Mouse (Mus musculus) forebrain, embryonic 10.5 days (tissue): Measurements from ENCODE around the gene Lrrc7. TPM values are rescaled to one million over a fixed set of nuclear protein-coding genes. Genes with fewer than 3 reads are reported as not detected.
A peak's percentile ranks its signal among the peaks of the same experiment; 100 is the strongest.

Experiments
- DNase-seq: peaks from one replicate; pipeline ENCODE4 v3.0.0-alpha.2; 2017; ENCODE audit warnings: low spot score; ENCODE audit errors: extremely low spot score
- H3K27ac ChIP-seq: fragments of 300-500 bp; sonication (generic); 2 replicates; pipeline ENCODE4 v1.5.1; 2016; ENCODE audit warnings: mild to moderate bottlenecking
- H3K27me3 ChIP-seq: fragments of 300-500 bp; sonication (generic); 2 replicates; pipeline ENCODE4 v1.6.1; 2016; ENCODE audit warnings: mild to moderate bottlenecking; ENCODE audit not compliant: poor library complexity, severe bottlenecking
- H3K36me3 ChIP-seq: fragments of 300-500 bp; sonication (generic); replicated peaks from 2 replicates; pipeline ENCODE4 v1.6.1; 2016; ENCODE audit warnings: mild to moderate bottlenecking, moderate library complexity
- H3K4me1 ChIP-seq: fragments of 300-500 bp; sonication (generic); 2 replicates; pipeline ENCODE4 v1.6.1; 2016
- H3K4me3 ChIP-seq: fragments of 300-500 bp; sonication (generic); 2 replicates; pipeline ENCODE4 v1.5.1; 2016; ENCODE audit warnings: mild to moderate bottlenecking, moderate library complexity
- H3K9me3 ChIP-seq: fragments of 300-500 bp; sonication (generic); 2 replicates; pipeline ENCODE4 v1.6.1; 2016; ENCODE audit warnings: mild to moderate bottlenecking, moderate library complexity
- WGBS: fragments of 180-500 bp; shearing (Covaris S2); methylation state at CpG from one replicate; pipeline ENCODE4 v1.1.7; 2016; 5-methylcytosine and 5-hydroxymethylcytosine counted together
- polyA plus RNA-seq: library from polyadenylated mRNA; unstranded; fragments of >200 nt; fragmentation: Nextera tagmentation; extraction: Ambion mirVana; gene quantifications from 2 replicates; pipeline ENCODE4 v1.2.1, GENCODE M21; 2016

Gene Lrrc7
- polyA plus RNA-seq, 1 experiment from 2014 or later: 0.60 TPM

DNA sequence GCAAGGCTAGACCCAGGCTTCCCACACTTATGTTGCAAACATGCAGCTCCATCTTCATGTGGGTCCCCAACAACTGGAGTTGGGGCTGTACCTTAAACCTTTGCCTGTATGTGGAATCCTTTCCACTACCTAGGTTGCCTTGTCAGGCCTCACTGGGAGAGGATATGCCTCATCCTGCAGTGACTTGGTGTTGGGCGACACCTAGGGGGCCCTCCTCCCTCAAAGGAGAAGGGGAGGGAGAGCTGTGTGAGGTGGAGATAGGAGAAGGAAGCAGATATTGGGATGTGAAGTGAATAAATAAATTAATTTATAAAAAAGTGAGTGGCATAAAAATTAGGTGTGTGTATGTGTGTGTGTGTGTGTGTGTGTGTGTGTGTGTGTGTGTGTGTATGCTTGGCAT, 68.3 kb downstream of the Lrrc7 start:
- no peaks in the 10 kb centered on the region for H3K27me3 ChIP-seq
- H3K4me1 ChIP-seq: no peaks in the 10 kb centered on the region
- no peaks in the 10 kb centered on the region for H3K36me3 ChIP-seq
- no peaks in the 10 kb centered on the region for H3K9me3 ChIP-seq
- 87% methylated on average over 1 of the region's 1 CpGs for WGBS
- no peak overlapping the region for H3K27ac ChIP-seq
- DNase-seq: no peak
- H3K4me3 ChIP-seq: no peak overlapping the region

GRCm38 (mm10) chr3:158479677-158480076, 82.3 kb downstream of the Lrrc7 start:
- H3K4me1 ChIP-seq: no peaks in the 10 kb centered on the region
- no peak overlapping the region for H3K27ac ChIP-seq
- no peaks in the 10 kb centered on the region for H3K36me3 ChIP-seq
- WGBS: 87% methylated on average over 2 of the region's 2 CpGs
- no peak overlapping the region for H3K4me3 ChIP-seq
- DNase-seq: no peak
- H3K27me3 ChIP-seq: no peaks in the 10 kb centered on the region
- H3K9me3 ChIP-seq: no peaks in the 10 kb centered on the region

DNA sequence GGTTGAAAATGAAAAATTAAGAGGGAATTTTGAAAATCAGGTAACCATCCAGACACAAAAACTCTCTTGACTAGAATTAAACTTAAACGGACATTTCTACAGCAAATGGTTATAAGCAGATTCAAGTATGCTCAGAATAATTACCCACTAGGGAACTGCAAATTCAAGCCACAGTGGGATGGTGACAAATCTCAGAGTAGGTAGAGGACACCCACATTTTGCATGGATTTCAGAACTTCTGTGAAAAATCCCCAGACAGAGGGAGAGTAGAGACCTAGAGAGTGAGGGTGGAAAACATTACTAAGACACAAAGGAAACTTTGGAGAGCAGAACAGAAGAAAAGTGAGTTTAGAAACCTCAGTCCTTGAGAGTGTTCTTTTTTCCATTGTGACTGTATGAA, 161.4 kb downstream of the Lrrc7 start:
- H3K27ac ChIP-seq: no peak overlapping the region
- 83% methylated on average over 1 of the region's 1 CpGs for WGBS
- H3K27me3 ChIP-seq: no peaks in the 10 kb centered on the region
- no peaks in the 10 kb centered on the region for H3K4me1 ChIP-seq
- no peaks in the 10 kb centered on the region for H3K9me3 ChIP-seq
- no peak for DNase-seq
- no peaks in the 10 kb centered on the region for H3K36me3 ChIP-seq
- no peak overlapping the region for H3K4me3 ChIP-seq

GRCm38 (mm10) chr3:158391534-158391933, 170.5 kb downstream of the Lrrc7 start:
- H3K27me3 ChIP-seq: 0 out of 2 replicates have a peak, but pooled peaks cover 2% of the 10 kb centered on the region
- no peaks in the 10 kb centered on the region for H3K9me3 ChIP-seq
- no peaks in the 10 kb centered on the region for H3K36me3 ChIP-seq
- no peak for DNase-seq
- peaks cover 15% of the 10 kb centered on the region for H3K4me1 ChIP-seq
- H3K27ac ChIP-seq: no peak overlapping the region
- H3K4me3 ChIP-seq: no peak overlapping the region

GRCm38 (mm10) chr3:158388076-158388454, 174.0 kb downstream of the Lrrc7 start:
- WGBS: 38% methylated on average over 2 of the region's 2 CpGs
- H3K9me3 ChIP-seq: no peaks in the 10 kb centered on the region
- peaks cover 15% of the 10 kb centered on the region for H3K4me1 ChIP-seq
- DNase-seq: no peak
- no peak overlapping the region for H3K4me3 ChIP-seq
- H3K27ac ChIP-seq: no peak overlapping the region
- H3K27me3 ChIP-seq: peaks cover 7% of the 10 kb centered on the region; the same call in 1 of the 2 replicates
- H3K36me3 ChIP-seq: no peaks in the 10 kb centered on the region

DNA sequence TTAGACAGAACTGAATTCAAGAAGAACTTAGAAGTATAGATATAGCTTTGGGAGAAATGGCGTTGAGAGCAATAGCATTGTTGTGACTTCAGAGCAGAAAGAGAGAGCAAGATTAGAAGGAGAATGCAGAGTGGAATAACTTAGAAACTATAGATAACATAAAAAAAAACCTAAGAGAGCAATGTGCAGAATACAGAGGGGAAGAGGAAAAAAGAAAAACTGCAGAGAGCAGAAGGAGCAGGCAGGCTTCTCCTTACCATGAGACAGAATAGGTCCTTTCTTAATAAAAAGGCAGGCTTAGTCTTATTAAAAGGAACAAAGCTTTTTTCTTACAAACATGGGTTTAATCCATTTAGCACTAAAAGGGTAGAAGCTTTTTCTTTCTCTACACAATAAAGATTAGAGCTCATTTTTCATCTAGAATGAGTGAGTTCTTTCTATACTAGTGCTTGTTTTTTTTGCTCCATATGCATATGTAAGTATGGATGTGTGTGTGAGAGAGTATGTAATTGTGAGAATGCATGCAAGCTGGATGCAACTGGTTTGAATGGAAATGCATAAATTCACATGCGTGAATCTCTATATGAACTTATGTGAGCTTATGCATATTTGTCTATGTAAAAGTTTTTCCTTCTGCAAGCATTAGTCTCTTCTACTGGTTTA, 174.5 kb downstream of the Lrrc7 start:
- H3K27ac ChIP-seq: no peak overlapping the region
- H3K4me3 ChIP-seq: no peak overlapping the region
- H3K9me3 ChIP-seq: no peaks in the 10 kb centered on the region
- no peaks in the 10 kb centered on the region for H3K36me3 ChIP-seq
- H3K27me3 ChIP-seq: peaks cover 7% of the 10 kb centered on the region; the same call in 1 of the 2 replicates
- no peak for DNase-seq
- WGBS: 62% methylated on average over 2 of the region's 2 CpGs
- H3K4me1 ChIP-seq: peaks cover 15% of the 10 kb centered on the region

GRCm38 (mm10) chr3:158386848-158387247, 175.2 kb downstream of the Lrrc7 start:
- Histone ChIP-seq H3K27me3 (peaks cover 7% of the 10 kb centered on the region; the same call in 1 of the 2 replicates), H3K36me3 (no peaks in the 10 kb centered on the region), H3K4me1 (peaks cover 15% of the 10 kb centered on the region), H3K4me3 (no peak overlapping the region), H3K9me3 (no peaks in the 10 kb centered on the region), H3K27ac (no peak overlapping the region)
- DNase-seq: no peak
- WGBS: 77% methylated on average over 1 of the region's 1 CpGs

GRCm38 (mm10) chr3:158375885-158376284, 186.1 kb downstream of the Lrrc7 start:
- no peaks in the 10 kb centered on the region for H3K9me3 ChIP-seq
- no peak overlapping the region for H3K27ac ChIP-seq
- H3K36me3 ChIP-seq: no peaks in the 10 kb centered on the region
- DNase-seq: peak; percentile 23
- 5% methylated on average over 1 of the region's 1 CpGs for WGBS
- no peak overlapping the region for H3K4me3 ChIP-seq
- no peaks in the 10 kb centered on the region for H3K27me3 ChIP-seq
- no peaks in the 10 kb centered on the region for H3K4me1 ChIP-seq

GRCm38 (mm10) chr3:158369169-158369568, 192.9 kb downstream of the Lrrc7 start:
- no peaks in the 10 kb centered on the region for H3K27me3 ChIP-seq
- no peaks in the 10 kb centered on the region for H3K4me1 ChIP-seq
- no peaks in the 10 kb centered on the region for H3K9me3 ChIP-seq
- H3K27ac ChIP-seq: no peak overlapping the region
- H3K36me3 ChIP-seq: no peaks in the 10 kb centered on the region
- H3K4me3 ChIP-seq: no peak overlapping the region
- DNase-seq: no peak
- WGBS: 90% methylated on average over 3 of the region's 3 CpGs

GRCm38 (mm10) chr3:158365801-158366200, 196.2 kb downstream of the Lrrc7 start:
- 90% methylated on average over 3 of the region's 3 CpGs for WGBS
- H3K27ac ChIP-seq: no peak overlapping the region
- H3K4me3 ChIP-seq: no peak overlapping the region
- DNase-seq: no peak
- no peaks in the 10 kb centered on the region for H3K9me3 ChIP-seq
- no peaks in the 10 kb centered on the region for H3K4me1 ChIP-seq
- H3K36me3 ChIP-seq: no peaks in the 10 kb centered on the region
- H3K27me3 ChIP-seq: no peaks in the 10 kb centered on the region

DNA sequence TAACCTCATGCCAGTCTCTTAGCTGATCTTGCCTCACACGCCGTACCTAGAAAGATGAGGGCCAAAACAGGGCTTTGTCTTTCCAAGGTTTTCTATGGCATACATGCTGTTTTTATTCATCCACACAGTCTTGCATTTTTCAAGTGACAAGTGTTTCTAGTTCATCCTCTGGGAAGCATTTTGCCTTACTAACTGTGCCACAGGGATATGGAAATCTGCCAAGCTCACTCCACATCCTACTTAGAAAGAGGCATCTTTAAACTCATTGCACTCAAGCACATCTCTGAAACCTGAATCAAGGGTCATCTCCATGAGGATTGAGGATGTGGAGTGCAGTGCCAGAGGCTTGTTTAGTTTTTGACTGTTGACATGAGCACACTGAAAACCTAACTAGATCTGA, 199.9 kb downstream of the Lrrc7 start:
- no peaks in the 10 kb centered on the region for H3K27me3 ChIP-seq
- H3K36me3 ChIP-seq: no peaks in the 10 kb centered on the region
- DNase-seq: no peak
- H3K9me3 ChIP-seq: no peaks in the 10 kb centered on the region
- no peak overlapping the region for H3K27ac ChIP-seq
- H3K4me1 ChIP-seq: no peaks in the 10 kb centered on the region
- 94% methylated on average over 2 of the region's 2 CpGs for WGBS
- no peak overlapping the region for H3K4me3 ChIP-seq

DNA sequence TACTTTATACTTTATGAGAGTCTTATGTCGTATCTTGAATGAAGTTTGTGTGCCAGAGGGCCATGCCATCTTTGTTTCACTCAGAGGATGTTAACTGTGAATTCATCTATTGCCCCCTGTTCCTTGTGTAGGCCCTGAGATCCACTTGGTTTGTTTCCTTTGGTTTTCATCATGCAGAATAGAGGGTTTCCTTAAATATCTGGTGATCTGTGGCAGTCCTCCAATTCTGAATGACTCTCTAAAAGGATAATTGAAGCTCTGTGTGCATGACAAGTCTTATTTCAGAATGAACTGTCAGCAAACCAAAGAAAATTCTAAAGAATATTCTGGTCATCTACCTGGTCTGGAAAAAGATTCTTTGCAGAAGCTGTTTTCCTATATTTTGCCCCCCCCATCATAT, 205.3 kb downstream of the Lrrc7 start:
- no peak for DNase-seq
- no peak overlapping the region for H3K4me3 ChIP-seq
- no peaks in the 10 kb centered on the region for H3K27me3 ChIP-seq
- WGBS: 90% methylated on average over 1 of the region's 1 CpGs
- no peak overlapping the region for H3K27ac ChIP-seq
- no peaks in the 10 kb centered on the region for H3K36me3 ChIP-seq
- no peaks in the 10 kb centered on the region for H3K4me1 ChIP-seq
- no peaks in the 10 kb centered on the region for H3K9me3 ChIP-seq

DNA sequence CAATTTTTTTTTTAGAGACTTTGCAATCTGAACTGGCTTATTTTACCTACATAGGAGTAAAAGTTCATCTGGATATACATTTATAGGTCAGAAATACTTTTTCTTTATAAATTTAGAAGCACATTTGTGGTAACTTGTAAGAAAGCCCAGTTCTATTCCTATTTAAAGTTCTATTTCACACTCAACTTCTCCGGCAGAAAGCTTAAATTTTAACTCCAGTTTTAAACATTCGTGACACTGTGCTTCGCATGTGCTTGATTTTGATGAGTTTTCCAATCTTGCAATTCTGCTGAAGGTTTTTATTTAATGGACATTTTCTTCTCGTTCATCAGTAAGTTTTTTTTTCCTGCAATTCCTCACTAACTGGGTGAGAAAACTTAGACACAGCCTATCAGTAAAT, 205.8 kb downstream of the Lrrc7 start:
- DNase-seq: no peak
- 93% methylated on average over 4 of the region's 4 CpGs for WGBS
- Histone ChIP-seq H3K4me1 (no peaks in the 10 kb centered on the region), H3K4me3 (no peak overlapping the region), H3K27ac (no peak overlapping the region), H3K9me3 (no peaks in the 10 kb centered on the region), H3K27me3 (no peaks in the 10 kb centered on the region), H3K36me3 (no peaks in the 10 kb centered on the region)

- Histone ChIP-seq H3K4me1 (no peaks in the 10 kb centered on the region), H3K9me3 (no peaks in the 10 kb centered on the region), H3K36me3 (no peaks in the 10 kb centered on the region), H3K27ac (no peak overlapping the region), H3K27me3 (no peaks in the 10 kb centered on the region), H3K4me3 (no peak overlapping the region)
- no peak for DNase-seq
Observed at GRCm38 (mm10) chr3:158340808-158341207, 221.2 kb downstream of the Lrrc7 start.
